Mouse (Mus musculus) cerebellum, postnatal 25 days (tissue): ENCODE measurements around the gene Lgr6.
A peak's percentile ranks its signal among the peaks of the same experiment; 100 is the strongest.
"Not testable (repeated sequence)": the region's sequence is repeated elsewhere in the genome, so short reads cannot be mapped to it uniquely, and the experiment has no call there.

Source experiments
- DNase-seq, 2 experiments: peaks; one replicate each; pipeline ENCODE4 v3.0.0; 2021; ENCODE audit warnings: mixed read lengths in 2 of 2

Gene Lgr6

DNA sequence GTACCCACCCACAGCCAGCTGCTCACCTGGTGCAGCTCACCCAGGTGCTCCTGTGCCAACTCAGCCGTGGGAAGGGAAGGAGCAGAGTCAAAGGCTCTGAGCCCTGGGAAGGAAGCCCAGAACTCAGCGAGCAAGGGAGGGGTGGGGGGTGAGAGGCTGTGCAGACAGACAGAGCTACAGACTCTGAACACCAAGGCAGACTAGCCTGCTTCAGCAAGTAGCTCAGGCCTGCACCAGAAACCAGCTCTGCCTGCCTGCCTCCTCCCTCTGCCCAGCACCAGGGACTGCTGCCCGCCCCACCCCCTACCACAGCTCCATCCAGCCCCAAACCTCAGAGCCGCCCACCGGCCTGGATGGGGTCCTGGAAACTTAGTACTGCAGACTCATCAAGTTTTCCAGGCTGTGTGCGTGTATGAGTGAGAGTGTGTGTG lies 22.9 kb upstream of the Lgr6 start:
- no peak for DNase-seq

- DNase-seq = no peak
Measured at GRCm38 (mm10) chr1:135126443-135127027, 21.5 kb upstream of the Lgr6 start.

GRCm38 (mm10) chr1:135125990-135126389 lies 20.9 kb upstream of the Lgr6 start:
- DNase-seq = peak in 1 of 2 experiments; percentile 33

DNA sequence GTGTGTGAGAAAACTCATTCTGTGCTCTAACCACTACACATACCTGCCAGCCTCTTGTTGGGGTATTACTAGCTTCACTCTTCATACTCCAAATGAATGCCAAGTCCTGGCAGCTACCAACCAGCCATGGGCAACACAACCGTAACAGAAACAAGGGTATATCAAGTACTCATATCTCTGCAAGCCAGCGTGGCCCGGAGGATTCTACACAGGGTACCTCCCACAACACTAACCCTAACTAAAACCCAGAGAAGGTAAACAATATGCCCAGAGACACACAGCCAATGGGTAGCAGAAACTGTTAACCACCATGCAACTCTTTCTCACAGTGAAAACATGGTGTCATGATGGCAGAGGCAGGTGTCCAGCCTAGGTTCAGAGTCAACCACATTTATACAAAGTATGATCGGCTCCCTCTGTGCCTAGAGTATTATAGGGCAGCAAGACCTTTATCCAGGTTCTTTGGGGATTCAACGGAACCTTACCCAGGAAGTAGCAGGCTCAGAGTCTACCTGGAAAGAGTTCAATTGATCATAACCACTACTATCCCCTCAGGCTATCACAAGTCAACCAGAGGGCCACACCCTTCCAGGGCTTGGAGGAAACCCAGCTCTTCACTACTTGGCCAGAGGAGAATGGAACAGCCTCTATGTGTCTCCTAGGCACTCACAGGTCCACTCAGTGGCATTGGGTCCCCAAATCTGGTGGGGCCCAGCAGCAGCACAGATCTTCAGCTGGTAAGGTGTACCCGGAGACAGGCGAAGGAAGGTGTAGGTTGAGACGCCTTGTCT lies 19.7 kb upstream of the Lgr6 start:
- DNase-seq = no peak

- DNase-seq = peak; percentile 48 to 67
Measured at GRCm38 (mm10) chr1:135112661-135113060, 7.6 kb upstream of the Lgr6 start.

DNA sequence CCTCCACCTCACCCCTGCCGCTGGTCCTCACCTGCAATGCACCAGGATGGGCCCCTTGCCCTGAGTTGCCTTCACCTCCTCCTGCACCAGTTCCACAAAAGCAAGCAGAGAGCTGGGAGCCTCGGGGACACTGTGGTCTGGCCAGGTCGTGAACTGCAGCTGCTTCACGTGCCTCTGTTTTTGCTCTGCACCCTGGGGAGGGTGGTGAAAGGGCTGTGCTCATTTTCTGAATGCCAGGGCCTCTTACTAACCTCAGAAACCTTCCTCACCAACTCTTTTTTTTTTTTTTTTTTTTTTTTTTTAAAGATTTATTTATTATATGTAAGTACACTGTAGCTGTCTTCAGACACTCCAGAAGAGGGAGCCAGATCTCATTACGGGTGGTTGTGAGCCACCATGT lies 6.2 kb upstream of the Lgr6 start:
- not testable (repeated sequence) for DNase-seq

GRCm38 (mm10) chr1:135110075-135110474 lies 5.0 kb upstream of the Lgr6 start:
- DNase-seq = peak; percentile 80 to 88

- DNase-seq = peak; percentile 43 to 67
Measured at GRCm38 (mm10) chr1:135108611-135109010, 3.5 kb upstream of the Lgr6 start.

GRCm38 (mm10) chr1:135105951-135106350 lies 875 bp upstream of the Lgr6 start:
- DNase-seq = peak; percentile 46 to 71

GRCm38 (mm10) chr1:135100400-135100799 lies 4.7 kb downstream of the Lgr6 start:
- no peak for DNase-seq

GRCm38 (mm10) chr1:135098441-135098840 lies 6.6 kb downstream of the Lgr6 start:
- DNase-seq = peak; percentile 36 to 65

GRCm38 (mm10) chr1:135097441-135097840 lies 7.6 kb downstream of the Lgr6 start:
- no peak for DNase-seq

DNA sequence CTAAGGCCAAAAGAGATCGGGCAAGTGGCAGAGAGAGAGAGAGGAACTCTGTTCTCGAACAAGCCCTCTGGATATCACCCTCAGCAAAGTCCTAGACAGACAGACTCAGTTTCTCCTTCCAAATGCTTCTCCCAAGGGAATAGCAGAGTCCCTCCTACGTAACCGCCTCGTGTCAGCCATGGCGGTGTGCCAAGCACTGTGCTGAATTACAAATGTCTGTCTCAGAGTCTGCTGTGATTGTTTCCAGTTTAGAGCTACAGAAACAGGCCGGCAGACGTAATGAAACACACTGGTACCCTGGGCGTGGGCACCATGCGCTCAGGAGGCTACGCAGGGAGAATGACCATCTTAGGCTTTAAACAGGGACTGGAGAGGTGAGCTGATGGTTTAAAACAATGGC lies 8.8 kb downstream of the Lgr6 start:
- no peak for DNase-seq

DNA sequence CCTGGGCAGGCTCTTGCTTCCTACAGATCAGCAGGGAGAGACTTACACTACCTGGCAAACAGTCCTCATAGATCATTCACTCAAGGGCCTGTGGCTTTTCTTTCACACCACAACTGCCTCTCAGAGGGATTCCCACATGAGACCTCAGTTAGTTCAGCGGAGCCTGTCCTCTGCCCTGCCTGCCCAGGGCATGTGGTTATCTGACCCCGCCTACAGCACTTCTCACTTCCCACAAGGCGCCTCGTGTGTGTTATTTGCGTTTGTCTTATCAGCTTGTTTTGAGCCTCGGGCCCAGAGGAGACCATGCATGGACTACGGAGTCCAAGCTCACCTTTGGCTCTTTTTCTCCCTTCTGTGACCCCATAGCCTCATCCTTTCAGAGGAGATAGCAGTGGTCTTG lies 9.9 kb downstream of the Lgr6 start:
- DNase-seq = no peak

DNA sequence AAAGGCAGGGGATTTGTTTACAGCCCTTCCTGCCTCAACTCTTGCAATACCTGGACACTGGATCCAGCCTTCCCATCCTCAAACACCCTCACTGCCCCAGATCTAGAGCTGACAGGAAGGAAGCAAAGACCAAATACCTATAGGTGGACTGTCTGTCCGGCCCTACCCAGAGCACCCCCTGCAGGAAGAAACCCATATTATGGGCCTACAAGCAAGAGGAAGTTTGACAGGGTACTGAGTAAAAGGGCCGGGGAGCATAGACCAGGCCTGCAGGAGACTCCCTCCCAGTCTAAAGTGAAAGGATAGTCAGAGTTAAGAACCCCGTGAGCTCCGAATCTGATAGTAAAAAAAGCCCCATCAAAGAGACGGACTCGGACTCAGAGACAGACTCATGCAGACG lies 10.4 kb downstream of the Lgr6 start:
- no peak for DNase-seq

GRCm38 (mm10) chr1:135090914-135091313 lies 14.2 kb downstream of the Lgr6 start:
- no peak for DNase-seq

DNA sequence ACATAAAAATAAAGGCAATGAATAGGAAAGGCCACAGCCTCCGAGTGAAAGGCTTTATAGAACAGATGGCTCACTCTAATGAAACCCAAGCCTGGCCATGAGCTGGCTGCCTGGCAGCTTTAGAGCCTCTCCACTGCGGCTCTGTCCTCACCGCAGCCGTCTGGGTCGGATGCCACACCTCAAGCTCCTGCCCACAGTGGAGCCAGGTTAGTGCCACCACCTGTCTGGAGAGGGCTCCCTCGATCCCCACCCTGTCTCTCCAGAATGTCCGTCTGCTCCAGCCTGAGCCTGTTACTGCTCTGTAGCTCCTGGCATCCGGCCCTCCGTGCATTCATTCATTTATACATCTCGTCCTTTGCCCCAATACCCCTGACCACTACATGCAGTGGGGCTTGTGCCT lies 15.4 kb downstream of the Lgr6 start:
- DNase-seq = peak; percentile 52 to 67

- no peak for DNase-seq
Measured at GRCm38 (mm10) chr1:135087414-135087813, 17.7 kb downstream of the Lgr6 start.

DNA sequence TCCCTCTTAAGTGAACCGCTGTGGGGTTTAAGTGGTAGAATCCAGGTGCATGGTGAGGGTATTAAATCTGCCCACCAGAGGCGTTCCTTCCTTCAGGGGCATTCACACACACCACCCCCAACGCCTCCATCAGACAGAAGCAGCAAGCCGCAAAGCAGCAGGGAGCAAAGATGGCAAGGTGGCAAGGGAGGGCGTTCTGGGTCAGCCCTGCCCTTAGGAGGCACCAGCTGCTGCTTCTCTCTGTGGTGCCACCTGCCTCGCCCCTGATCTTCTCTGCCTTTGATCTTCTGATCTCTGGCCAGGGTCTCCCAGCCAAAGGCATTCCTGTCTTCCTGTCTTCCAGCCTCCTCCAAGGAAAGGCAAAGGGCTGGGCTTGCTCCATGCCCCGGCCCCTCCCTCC lies 19.1 kb downstream of the Lgr6 start:
- DNase-seq = no peak

DNA sequence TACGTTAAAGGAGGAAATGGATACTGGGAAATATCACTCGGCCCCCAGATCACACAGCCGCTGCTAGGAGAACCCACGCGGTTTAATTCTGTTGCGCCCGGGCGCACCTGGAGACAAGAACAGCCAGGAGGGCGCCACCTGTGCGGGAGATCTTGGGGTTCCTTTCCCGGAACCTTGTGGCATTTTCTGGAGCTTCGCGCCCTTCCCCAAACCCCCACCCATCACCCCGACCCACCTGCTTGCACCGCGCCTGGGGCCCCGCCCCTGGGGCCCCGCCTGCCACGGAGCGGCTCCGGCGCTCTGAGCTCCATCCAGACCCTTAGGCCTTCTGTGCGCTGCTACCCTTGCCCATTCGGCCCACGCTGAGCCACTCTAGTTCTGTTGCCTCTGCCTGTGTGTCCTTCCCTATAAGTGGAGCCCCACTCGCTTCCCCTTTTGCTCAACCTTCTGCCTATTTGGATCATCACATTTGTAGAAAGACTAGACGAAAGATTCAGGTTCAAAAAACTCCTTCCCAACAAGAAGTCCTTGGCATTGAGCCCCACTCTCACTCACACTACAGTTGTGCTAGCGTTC lies 19.7 kb downstream of the Lgr6 start:
- no peak for DNase-seq

- DNase-seq = no peak
Measured at GRCm38 (mm10) chr1:135083465-135083864, 21.6 kb downstream of the Lgr6 start.

- DNase-seq = no peak
Measured at GRCm38 (mm10) chr1:135082267-135082666, 22.8 kb downstream of the Lgr6 start.

DNA sequence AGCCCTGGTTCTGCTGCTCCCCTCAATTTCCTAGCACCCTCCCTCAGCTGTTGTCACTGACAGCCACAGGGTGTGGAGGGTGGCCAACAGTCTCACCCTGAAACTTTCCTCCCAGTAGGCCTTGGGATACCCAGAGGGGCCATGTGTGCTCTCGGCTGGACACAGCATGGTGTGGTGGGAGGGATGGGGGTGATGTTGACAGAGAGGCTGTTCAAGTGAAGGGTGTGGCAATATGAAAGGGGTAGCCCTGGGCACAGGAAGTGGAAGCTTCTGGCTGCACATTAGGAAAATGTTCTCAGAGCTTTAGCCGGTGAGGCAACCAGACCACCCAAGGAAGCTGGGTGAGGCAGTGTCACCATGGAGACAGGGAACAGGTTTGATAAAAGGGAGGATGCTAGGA lies 26.1 kb downstream of the Lgr6 start:
- no peak for DNase-seq

- no peak for DNase-seq
Measured at GRCm38 (mm10) chr1:135076470-135076869, 28.6 kb downstream of the Lgr6 start.
